In genomic region chr13:70233896-70234799, GRCm38 (mm10) we compare ENCODE assay signal across 9 mouse cellular contexts.
DNase-seq lines count a peak whose midpoint lies in the region; ATAC-seq and TF ChIP-seq lines count a peak whose summit lies in the region.
"Had no signal": no experiment of that assay in that cellular context is flagged by ENCODE, and none has a peak within 500 bp of the region (broad histone marks: within the 10 kb centered on the region; RNA-seq: fewer than 3 reads in every experiment).

No protein-coding gene starts in this region.

- TF ChIP-seq EP300 in MEL (IDR thresholded peaks at IDR 0.05; ENCODE audit: low read depth in 1 of 2, low read length in 2 of 2) = no peak
- TF ChIP-seq EP300 in liver, embryonic 14.5 days (IDR thresholded peaks at IDR 0.05; ENCODE audit: low read depth) = no peak

- H3K79me2 ChIP-seq in MEL (ENCODE audit: control insufficient read depth, insufficient read depth, low read length, poor library complexity) = no peaks in the 10 kb centered on the region

- peak; percentile 91 for ATAC-seq in forebrain, embryonic 11.5 days (replicated peaks; ENCODE audit: low FRiP score)
- no peak for ATAC-seq in liver, embryonic 14.5 days (ENCODE audit: insufficient read depth)
- ATAC-seq in erythroblast, adult 5-6 weeks (replicated peaks; ENCODE audit: low FRiP score, poor library complexity, severe bottlenecking) = no peak

- no peaks in the 10 kb centered on the region for H3K9me3 ChIP-seq in MEL (replicated peaks; ENCODE audit: insufficient read depth, low read length)
- no peaks in the 10 kb centered on the region for H3K9me3 ChIP-seq in forebrain, embryonic 11.5 days (ENCODE audit: control insufficient read depth, low read length)
- no peaks in the 10 kb centered on the region for H3K9me3 ChIP-seq in liver, embryonic 14.5 days (ENCODE audit: control insufficient read depth, low read length)

- intact Hi-C loops in heart, postnatal 14 days (cut with DNase I) = loop anchor here (2.0 to 10.0 kb wide), 2 partner anchors 493 to 539 kb away; no protein-coding TSS in a partner anchor

- TF ChIP-seq CTCF in MEL (IDR thresholded peaks at IDR 0.05 in 2 of 3, conservative IDR thresholded peaks at IDR 0.05 in 1 of 3; ENCODE audit: control insufficient read depth in 1 of 3, insufficient read depth in 1 of 3, low read depth in 2 of 3, low read length in 3 of 3, poor library complexity in 1 of 3, severe bottlenecking in 1 of 3) = peak; percentile 70 to 79 (median 71)
- peak; percentile 86 for TF ChIP-seq CTCF in liver, embryonic 14.5 days (IDR thresholded peaks at IDR 0.05; ENCODE audit: low read depth)

- H3K4me1 ChIP-seq in MEL (ENCODE audit: control insufficient read depth in 1 of 2, insufficient read depth in 2 of 2, low read length in 2 of 2) = no peaks in the 10 kb centered on the region
- H3K4me1 ChIP-seq in forebrain, embryonic 11.5 days (replicated peaks; ENCODE audit: control insufficient read depth, insufficient read depth, low read length) = no peaks in the 10 kb centered on the region
- H3K4me1 ChIP-seq in liver, embryonic 14.5 days (replicated peaks; ENCODE audit: control insufficient read depth in 2 of 2, insufficient read depth in 2 of 2, low read length in 1 of 2) = no peaks in the 10 kb centered on the region

- H3K4me2 ChIP-seq in forebrain, embryonic 11.5 days (ENCODE audit: low read depth, low read length, severe bottlenecking) = peak overlapping the region; percentile 34; the same call in 1 of the 2 replicates
- H3K4me2 ChIP-seq in liver, embryonic 14.5 days (ENCODE audit: low read depth) = no peak overlapping the region

- H3K9ac ChIP-seq in MEL (ENCODE audit: control insufficient read depth, low read depth, low read length, poor library complexity, severe bottlenecking) = no peak overlapping the region
- no peak overlapping the region for H3K9ac ChIP-seq in forebrain, embryonic 11.5 days (ENCODE audit: low read length)
- no peak overlapping the region for H3K9ac ChIP-seq in liver, embryonic 14.5 days (replicated peaks)

- no peak for TF ChIP-seq POLR2A in MEL (IDR thresholded peaks at IDR 0.05; ENCODE audit: control insufficient read depth in 1 of 2, insufficient read depth in 1 of 2, low read depth in 1 of 2, low read length in 2 of 2, poor library complexity in 1 of 2)

- 27% methylated on average over 22 of the region's 22 CpGs for WGBS in forebrain, embryonic 11.5 days
- 29% methylated on average over 22 of the region's 22 CpGs for WGBS in liver, embryonic 14.5 days (ENCODE audit: insufficient replicate concordance)

- TF ChIP-seq RAD21 in MEL (IDR thresholded peaks at IDR 0.05; ENCODE audit: low read depth, low read length) = peak; percentile 68

- no peaks in the 10 kb centered on the region for H3K36me3 ChIP-seq in MEL (ENCODE audit: control insufficient read depth in 1 of 2, insufficient read depth in 2 of 2, low read length in 2 of 2)
- no peaks in the 10 kb centered on the region for H3K36me3 ChIP-seq in forebrain, embryonic 11.5 days (ENCODE audit: control insufficient read depth, insufficient read depth, low read length)
- H3K36me3 ChIP-seq in liver, embryonic 14.5 days (replicated peaks; ENCODE audit: control insufficient read depth, insufficient read depth, low read depth) = no peaks in the 10 kb centered on the region

- no peak overlapping the region for H3K27ac ChIP-seq in MEL (ENCODE audit: control insufficient read depth, low read depth, low read length)
- H3K27ac ChIP-seq in forebrain, embryonic 11.5 days (ENCODE audit: low read depth, low read length) = no peak overlapping the region
- H3K27ac ChIP-seq in liver, embryonic 14.5 days = no peak overlapping the region

- H3K27me3 ChIP-seq in MEL (ENCODE audit: control insufficient read depth in 1 of 2, insufficient read depth in 2 of 2, low read length in 2 of 2) = no peaks in the 10 kb centered on the region
- no peaks in the 10 kb centered on the region for H3K27me3 ChIP-seq in forebrain, embryonic 11.5 days (ENCODE audit: control insufficient read depth, insufficient read depth, low read length)
- no peaks in the 10 kb centered on the region for H3K27me3 ChIP-seq in liver, embryonic 14.5 days (ENCODE audit: control insufficient read depth, insufficient read depth, low read length)

- peak; percentile 50 for DNase-seq in MEL (ENCODE audit: low read depth, low spot score)
- DNase-seq in c-Kit-positive CD71-negative TER-119-negative erythroid progenitor cells, embryonic 14.5 days (ENCODE audit: low read depth) = peak; percentile 7
- peak; percentile 92 for DNase-seq in forebrain, embryonic 11.5 days (ENCODE audit: low spot score)
- peak; percentile 59 to 79 for DNase-seq in heart, postnatal 14 days
- DNase-seq in kidney, postnatal 4 days = peak; percentile 87 to 89
- DNase-seq in liver, embryonic 14.5 days (ENCODE audit: low read depth in 3 of 3, low spot score in 3 of 3) = no peak
- peak; percentile 69 for DNase-seq in ovary, postnatal 36 days (ENCODE audit: low spot score)

- no peak overlapping the region for H3K4me3 ChIP-seq in MEL (ENCODE audit: control insufficient read depth in 1 of 2, insufficient read depth in 1 of 2, low read depth in 2 of 2, low read length in 2 of 2)
- H3K4me3 ChIP-seq in forebrain, embryonic 11.5 days (ENCODE audit: low read depth, low read length) = no peak overlapping the region
- no peak overlapping the region for H3K4me3 ChIP-seq in liver, embryonic 14.5 days (ENCODE audit: insufficient read depth in 1 of 2, low read depth in 2 of 2, low read length in 2 of 2)
- H3K4me3 ChIP-seq: erythroblast, embryonic 14.5 days had no signal

TF ChIP-seq in MEL, 35 proteins besides CTCF, POLR2A, EP300 and RAD21:
- no peak for TF ChIP-seq NRF1 (IDR thresholded peaks at IDR 0.05; ENCODE audit: insufficient read depth, low read depth, low read length, poor library complexity, severe bottlenecking)
- peak; percentile 79 for TF ChIP-seq SMC3 (IDR thresholded peaks at IDR 0.05; ENCODE audit: low read depth, low read length)
- no peak for TF ChIP-seq MAX (IDR thresholded peaks at IDR 0.05; ENCODE audit: low read length)
- TF ChIP-seq CHD2 (IDR thresholded peaks at IDR 0.05; ENCODE audit: low read length) = no peak
- no peak for TF ChIP-seq HCFC1 (IDR thresholded peaks at IDR 0.05; ENCODE audit: low read depth, low read length)
- TF ChIP-seq ZC3H11A (IDR thresholded peaks at IDR 0.05; ENCODE audit: low read depth, low read length) = peak; percentile 52
- no peak for TF ChIP-seq ZNF384 (IDR thresholded peaks at IDR 0.05; ENCODE audit: low read depth, low read length)
- no peak for TF ChIP-seq RCOR1 (IDR thresholded peaks at IDR 0.05; ENCODE audit: low read depth, low read length)
- no peak for TF ChIP-seq GATA1 (IDR thresholded peaks at IDR 0.05; ENCODE audit: low read depth, low read length)
- no peak for TF ChIP-seq MAZ (IDR thresholded peaks at IDR 0.05; ENCODE audit: low read depth, low read length)
- no peak for TF ChIP-seq ETS1 (IDR thresholded peaks at IDR 0.05; ENCODE audit: low read depth, low read length)
- TF ChIP-seq MYB (IDR thresholded peaks at IDR 0.05; ENCODE audit: low read depth, low read length) = no peak
- no peak for TF ChIP-seq USF1 (IDR thresholded peaks at IDR 0.05; ENCODE audit: low read depth, low read length)
TF ChIP-seq in MEL: peak in this region for 2.

Comparison
In these comparisons a context has a peak if more than half of its experiments do, and no peak if none do; other contexts are left out.
1. DNase-seq: peak in MEL (single experiment), c-Kit-positive CD71-negative TER-119-negative erythroid progenitor cells, embryonic 14.5 days (single experiment), forebrain, embryonic 11.5 days (single experiment), heart, postnatal 14 days (2 of 2), kidney, postnatal 4 days (2 of 2) and ovary, postnatal 36 days (single experiment); none in liver, embryonic 14.5 days (0 of 3).